In the genomic region with DNA sequence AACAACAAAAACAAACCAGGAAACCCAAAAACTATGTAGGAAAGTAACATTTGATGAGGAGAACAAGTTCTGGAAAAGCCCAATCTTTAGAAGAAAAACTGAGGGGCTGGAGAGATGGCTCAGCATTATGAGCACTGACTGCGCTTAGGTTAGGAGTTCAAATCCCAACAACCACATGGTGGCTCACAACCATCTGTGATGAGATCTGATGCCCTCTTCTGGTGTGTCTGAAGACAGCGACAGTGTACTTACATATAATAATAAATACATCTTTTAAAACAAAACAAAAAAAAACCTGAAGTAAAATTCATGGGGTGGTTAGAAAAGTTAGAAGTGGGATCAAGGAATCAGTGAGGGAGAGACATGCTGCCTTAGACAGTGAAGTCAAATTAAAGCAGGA, we compare ENCODE assay signal across 7 mouse cellular contexts. TPM values are rescaled to one million over a fixed set of nuclear protein-coding genes. Genes with fewer than 3 reads are reported as not detected.
DNase-seq lines count a peak whose midpoint lies in the region; ATAC-seq and TF ChIP-seq lines count a peak whose summit lies in the region.

No protein-coding gene starts in this region.

- H3K36me3 ChIP-seq in lung, postnatal 0 days (ENCODE audit: insufficient read depth, low read length): 0 out of 2 replicates have a peak, but pooled peaks cover 5% of the 10 kb centered on the region
- no peaks in the 10 kb centered on the region for H3K36me3 ChIP-seq in forebrain, embryonic 13.5 days (ENCODE audit: poor library complexity, severe bottlenecking)
- peaks cover 14% of the 10 kb centered on the region for H3K36me3 ChIP-seq in limb, embryonic 14.5 days (ENCODE audit: control insufficient read depth, insufficient read depth, low read length)
- H3K36me3 ChIP-seq in stomach, embryonic 15.5 days: no peaks in the 10 kb centered on the region

- TF ChIP-seq POLR2A in limb, embryonic 14.5 days (IDR thresholded peaks at IDR 0.05; ENCODE audit: borderline replicate concordance, extremely low read depth, insufficient read depth, insufficient read length): no peak

- no peak for DNase-seq in lung, postnatal 0 days (ENCODE audit: low spot score)
- no peak for DNase-seq in lung, postnatal 25 days (ENCODE audit: low spot score)
- no peak for DNase-seq in limb, embryonic 14.5 days (ENCODE audit: low spot score)
- DNase-seq in layer of hippocampus, postnatal 14 days (ENCODE audit: low spot score in 2 of 2): no peak
- no peak for DNase-seq in adrenal gland, adult 18-20 months (ENCODE audit: low spot score in 2 of 2)

- 0 out of 2 replicates have a peak overlapping the region, but pooled peaks have one; percentile 92 for H3K9ac ChIP-seq in lung, postnatal 0 days (replicated peaks; ENCODE audit: low read depth)
- peak overlapping the region; percentile 96; the same call in 1 of the 2 replicates for H3K9ac ChIP-seq in forebrain, embryonic 13.5 days
- H3K9ac ChIP-seq in limb, embryonic 14.5 days (ENCODE audit: low read depth, low read length, severe bottlenecking): peak overlapping the region; percentile 88
- H3K9ac ChIP-seq in stomach, embryonic 15.5 days: no peak overlapping the region

- H3K4me2 ChIP-seq in lung, postnatal 0 days (replicated peaks; ENCODE audit: low read depth, low read length): peak overlapping the region; percentile 62
- peak overlapping the region; percentile 94 for H3K4me2 ChIP-seq in forebrain, embryonic 13.5 days
- peak overlapping the region; percentile 54 for H3K4me2 ChIP-seq in limb, embryonic 14.5 days (replicated peaks; ENCODE audit: low read depth, low read length, severe bottlenecking)
- peak overlapping the region; percentile 57 for H3K4me2 ChIP-seq in stomach, embryonic 15.5 days

- H3K27ac ChIP-seq in lung, postnatal 0 days (ENCODE audit: low read length): peak overlapping the region; percentile 88
- peak overlapping the region; percentile 87; the same call in 1 of the 2 replicates for H3K27ac ChIP-seq in forebrain, embryonic 13.5 days
- peak overlapping the region; percentile 78 for H3K27ac ChIP-seq in limb, embryonic 14.5 days (replicated peaks; ENCODE audit: low read depth, low read length)
- peak overlapping the region; percentile 94 for H3K27ac ChIP-seq in stomach, embryonic 15.5 days

- no peaks in the 10 kb centered on the region for H3K9me3 ChIP-seq in lung, postnatal 0 days (ENCODE audit: low read length)
- no peaks in the 10 kb centered on the region for H3K9me3 ChIP-seq in forebrain, embryonic 13.5 days (replicated peaks)
- no peaks in the 10 kb centered on the region for H3K9me3 ChIP-seq in limb, embryonic 14.5 days (ENCODE audit: control insufficient read depth, low read length)
- no peaks in the 10 kb centered on the region for H3K9me3 ChIP-seq in stomach, embryonic 15.5 days

- TF ChIP-seq CTCF in lung, postnatal 0 days (IDR thresholded peaks at IDR 0.05): 0 out of 2 replicates have a peak, but pooled peaks have one; percentile 9

- TF ChIP-seq EP300 in lung, postnatal 0 days (IDR thresholded peaks at IDR 0.05): no peak

- no peak overlapping the region for H3K4me3 ChIP-seq in lung, postnatal 0 days (ENCODE audit: low read depth, low read length)
- peak overlapping the region; percentile 100 for H3K4me3 ChIP-seq in forebrain, embryonic 13.5 days
- H3K4me3 ChIP-seq in limb, embryonic 14.5 days (replicated peaks; ENCODE audit: low read length): peak overlapping the region; percentile 94
- H3K4me3 ChIP-seq in stomach, embryonic 15.5 days (replicated peaks): peak overlapping the region; percentile 98

- H3K27me3 ChIP-seq in lung, postnatal 0 days (replicated peaks; ENCODE audit: insufficient read depth, low read length): no peaks in the 10 kb centered on the region
- no peaks in the 10 kb centered on the region for H3K27me3 ChIP-seq in forebrain, embryonic 13.5 days
- H3K27me3 ChIP-seq in limb, embryonic 14.5 days (ENCODE audit: control insufficient read depth, insufficient read depth, low read length): no peaks in the 10 kb centered on the region
- H3K27me3 ChIP-seq in stomach, embryonic 15.5 days (replicated peaks): no peaks in the 10 kb centered on the region

- H3K4me1 ChIP-seq in lung, postnatal 0 days (ENCODE audit: insufficient read depth, low read depth, low read length): no peaks in the 10 kb centered on the region
- peaks cover 21% of the 10 kb centered on the region for H3K4me1 ChIP-seq in forebrain, embryonic 13.5 days
- H3K4me1 ChIP-seq in limb, embryonic 14.5 days (ENCODE audit: control insufficient read depth, insufficient read depth, low read length): peaks cover 5% of the 10 kb centered on the region; the same call in 1 of the 2 replicates
- peaks cover 5% of the 10 kb centered on the region; the same call in 1 of the 2 replicates for H3K4me1 ChIP-seq in stomach, embryonic 15.5 days

- no peak for ATAC-seq in lung, postnatal 0 days
- ATAC-seq in forebrain, embryonic 13.5 days: no peak
- no peak for ATAC-seq in limb, embryonic 14.5 days (ENCODE audit: low FRiP score, low read depth)
- ATAC-seq in stomach, embryonic 15.5 days (ENCODE audit: insufficient read depth, low FRiP score, low read depth): no peak

- WGBS in lung, postnatal 0 days: 71% methylated on average over 2 of the region's 2 CpGs
- 63% methylated on average over 2 of the region's 2 CpGs for WGBS in forebrain, embryonic 13.5 days
- WGBS in limb, embryonic 14.5 days: 66% methylated on average over 2 of the region's 2 CpGs
- WGBS in stomach, embryonic 15.5 days: 55% methylated on average over 2 of the region's 2 CpGs

RNA-seq across cellular contexts. Expression of a gene that starts 1.0 kb away (rescaled TPM):
- 663 and 736 TPM in 2 replicates for polyA plus RNA-seq in lung, postnatal 0 days (2015; fragmentation: Nextera tagmentation; extraction: Ambion mirVana)
- polyA plus RNA-seq in forebrain, embryonic 13.5 days (2015; fragmentation: Nextera tagmentation; extraction: Ambion mirVana): 777 and 836 TPM in 2 replicates
- 477 and 525 TPM in 2 replicates for polyA plus RNA-seq in limb, embryonic 14.5 days (2012; rRNA removed)
- polyA plus RNA-seq in limb, embryonic 14.5 days (2014; fragmentation: Nextera tagmentation; extraction: Ambion mirVana): 663 and 764 TPM in 2 replicates
- 757 and 776 TPM in 2 replicates for polyA plus RNA-seq in stomach, embryonic 15.5 days (2015; fragmentation: Nextera tagmentation; extraction: Ambion mirVana)
- total RNA-seq in layer of hippocampus, postnatal 14 days (2021): 100 to 1,000 TPM; 394 to 409 TPM
- 100 to 1,000 TPM; 593 to 763 TPM for total RNA-seq in adrenal gland, adult 18-20 months (2021)

RNA-seq across cellular contexts. Expression of a gene that starts 40.4 kb away (rescaled TPM):
- polyA plus RNA-seq in lung, postnatal 0 days (2015; fragmentation: Nextera tagmentation; extraction: Ambion mirVana): 6.9 and 8.1 TPM in 2 replicates
- polyA plus RNA-seq in forebrain, embryonic 13.5 days (2015; fragmentation: Nextera tagmentation; extraction: Ambion mirVana): 22.7 and 23.3 TPM in 2 replicates
- 21.7 and 28.3 TPM in 2 replicates for polyA plus RNA-seq in limb, embryonic 14.5 days (2012; rRNA removed)
- polyA plus RNA-seq in limb, embryonic 14.5 days (2014; fragmentation: Nextera tagmentation; extraction: Ambion mirVana): 16.8 and 18.9 TPM in 2 replicates
- polyA plus RNA-seq in stomach, embryonic 15.5 days (2015; fragmentation: Nextera tagmentation; extraction: Ambion mirVana): 14.1 and 14.2 TPM in 2 replicates
- 10 to 100 TPM; 47.5 to 50.0 TPM for total RNA-seq in layer of hippocampus, postnatal 14 days (2021)
- 10 to 100 TPM; 27.2 to 32.1 TPM for total RNA-seq in adrenal gland, adult 18-20 months (2021)

RNA-seq across cellular contexts. Expression of a gene that starts 43.9 kb away (rescaled TPM):
- 12.9 and 13.2 TPM in 2 replicates for polyA plus RNA-seq in lung, postnatal 0 days (2015; fragmentation: Nextera tagmentation; extraction: Ambion mirVana)
- polyA plus RNA-seq in forebrain, embryonic 13.5 days (2015; fragmentation: Nextera tagmentation; extraction: Ambion mirVana): 31.9 and 32.0 TPM in 2 replicates
- 23.9 and 26.4 TPM in 2 replicates for polyA plus RNA-seq in limb, embryonic 14.5 days (2012; rRNA removed)
- polyA plus RNA-seq in limb, embryonic 14.5 days (2014; fragmentation: Nextera tagmentation; extraction: Ambion mirVana): 30.3 and 33.4 TPM in 2 replicates
- polyA plus RNA-seq in stomach, embryonic 15.5 days (2015; fragmentation: Nextera tagmentation; extraction: Ambion mirVana): 25.7 and 28.4 TPM in 2 replicates
- total RNA-seq in layer of hippocampus, postnatal 14 days (2021): 10 to 100 TPM; 90.6 to 91.6 TPM
- total RNA-seq in adrenal gland, adult 18-20 months (2021): 100 to 1,000 TPM in 1 of 2 experiments, 10 to 100 TPM in 1; 85.6 to 103 TPM

RNA-seq across cellular contexts. Expression of a gene that starts 58.7 kb away (rescaled TPM):
- polyA plus RNA-seq in lung, postnatal 0 days (2015; fragmentation: Nextera tagmentation; extraction: Ambion mirVana): 0.63 and 1.1 TPM in 2 replicates
- polyA plus RNA-seq in forebrain, embryonic 13.5 days (2015; fragmentation: Nextera tagmentation; extraction: Ambion mirVana): not detected in 2 replicates
- polyA plus RNA-seq in limb, embryonic 14.5 days (2012; rRNA removed): 0.28 and 0.65 TPM in 2 replicates
- polyA plus RNA-seq in limb, embryonic 14.5 days (2014; fragmentation: Nextera tagmentation; extraction: Ambion mirVana): 1.0 and 1.2 TPM in 2 replicates
- 0.43 and 1.0 TPM in 2 replicates for polyA plus RNA-seq in stomach, embryonic 15.5 days (2015; fragmentation: Nextera tagmentation; extraction: Ambion mirVana)
- not detected for total RNA-seq in layer of hippocampus, postnatal 14 days (2021)
- total RNA-seq in adrenal gland, adult 18-20 months (2021): 1 to 10 TPM in 1 of 2 experiments, under 1 TPM in 1; 0.33 to 1.6 TPM
